Mouse (Mus musculus): ENCODE measurements around the gene Gabra5. TPM values are rescaled to one million over a fixed set of nuclear protein-coding genes. Genes with fewer than 3 reads are reported as not detected.

Gabra5 gene
- not detected for polyA plus RNA-seq (2014; fragmentation: Illumina TruSeq; extraction: RNeasy Lipid Tissue Mini Kit (QIAGEN cat#74804); ENCODE audit: low read depth, low replicate concordance)

DNA sequence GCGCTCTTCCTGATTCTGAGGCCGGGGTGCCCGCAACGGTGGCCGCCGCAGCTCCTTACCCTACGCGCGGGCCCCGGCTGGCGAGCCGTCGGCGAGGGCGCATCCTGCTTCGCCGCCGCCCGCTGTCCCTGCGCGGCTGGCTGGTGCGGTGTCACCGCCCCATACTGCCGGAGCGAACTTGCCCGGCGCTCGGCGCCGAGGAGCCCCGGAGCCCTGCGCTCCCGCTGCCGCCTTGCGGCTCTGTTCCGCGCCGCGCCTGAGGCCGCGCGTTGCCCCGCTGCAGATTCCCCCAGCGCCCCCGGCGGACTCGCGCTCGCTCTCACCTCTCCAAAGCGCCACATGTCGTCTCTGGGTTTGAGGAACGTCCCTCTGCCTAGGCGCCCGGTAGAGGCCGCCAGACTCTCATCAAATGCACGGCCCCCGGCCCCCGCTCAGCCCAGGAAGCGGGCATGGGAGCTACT is at the start of gene Gabra5:
Gabra5 (minus strand) TSS at position 379 of the 461 bp plus-strand sequence.

DNA sequence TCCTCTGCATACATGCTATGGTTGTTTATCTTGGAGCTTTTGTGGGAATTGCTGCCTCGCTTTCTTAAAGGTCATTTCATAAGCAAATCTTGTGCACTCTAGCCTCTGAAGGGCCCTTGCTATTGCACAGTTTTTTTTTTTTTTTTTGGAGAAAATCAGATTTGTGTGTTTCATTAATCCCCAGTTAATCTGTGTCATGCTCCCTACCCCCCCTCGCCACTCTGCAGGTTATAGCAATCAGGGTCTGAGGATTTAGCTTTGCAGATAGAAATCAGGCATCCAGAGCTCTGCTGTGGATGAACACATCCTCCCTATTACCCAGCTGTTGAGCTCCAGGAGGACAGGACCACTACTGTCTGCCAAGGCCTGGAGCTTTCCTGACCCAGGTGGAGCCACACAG is 90.5 kb downstream of the Gabra5 start, which contains the start of gene Gabrb3:
Gabrb3 (plus strand) TSS at position 301 of the 400 bp plus-strand sequence.

DNA sequence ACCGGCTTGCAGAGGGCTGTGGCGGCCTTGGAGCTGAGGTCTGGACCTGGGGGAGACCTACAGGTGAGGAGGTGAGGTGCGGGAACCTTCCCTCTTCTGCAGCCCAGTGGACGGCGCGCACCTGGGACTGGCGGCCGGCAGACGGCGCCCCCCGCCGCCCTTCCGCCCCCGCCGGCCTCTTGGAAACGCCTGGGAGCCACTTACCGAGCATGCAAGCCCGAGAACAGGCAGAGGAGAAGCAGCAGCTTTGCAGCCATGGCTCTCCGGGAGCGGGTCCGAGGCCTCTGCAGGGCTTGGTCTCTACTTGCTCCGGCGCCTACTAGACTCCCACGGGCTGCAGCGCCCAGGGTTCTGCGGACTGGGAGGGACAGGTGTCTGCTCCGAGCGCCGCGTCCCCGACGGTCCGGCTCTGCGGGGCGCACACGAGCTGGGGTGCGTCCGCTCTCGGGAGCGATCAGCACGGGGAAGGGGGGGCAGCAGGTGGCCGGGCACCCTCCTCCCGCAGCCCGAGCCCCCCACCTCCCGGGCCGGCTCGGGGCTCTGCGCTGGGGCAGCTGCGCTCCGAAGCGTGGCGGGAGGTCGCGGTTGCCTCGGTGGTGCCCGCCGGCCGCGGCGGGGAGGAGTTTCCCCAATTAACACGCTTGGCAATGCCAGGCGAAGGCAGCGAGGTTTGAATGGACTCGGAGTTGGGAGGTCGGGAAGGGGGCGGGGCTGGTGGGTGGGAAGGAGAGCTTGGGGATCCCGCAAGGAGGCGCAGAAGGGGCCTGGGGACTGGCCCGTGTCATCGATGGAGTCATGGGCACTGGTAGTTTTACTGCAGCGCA is 123.1 kb downstream of the Gabra5 start, which contains the start of gene Gabrg3:
Gabrg3 (minus strand) TSS at position 672 of the 824 bp plus-strand sequence.

Other genes starting within 250 kb of the Gabra5 start
- gene Gabrg3, start 122.9 kb downstream of the Gabra5 start, polyA plus RNA-seq (2014; fragmentation: Illumina TruSeq; extraction: RNeasy Lipid Tissue Mini Kit (QIAGEN cat#74804); ENCODE audit: low read depth, low replicate concordance), result 17.3 TPM
- 22.9 TPM for gene Gabrb3, start 90.4 kb downstream of the Gabra5 start, polyA plus RNA-seq (2014; fragmentation: Illumina TruSeq; extraction: RNeasy Lipid Tissue Mini Kit (QIAGEN cat#74804); ENCODE audit: low read depth, low replicate concordance)

All from adrenal gland, adult 10 weeks (tissue).